Mouse (Mus musculus): Measurements from ENCODE around the gene Rab17. TPM values are rescaled to one million over a fixed set of nuclear protein-coding genes. Genes with fewer than 3 reads are reported as not detected.

The Rab17 gene
- polyA plus RNA-seq (2014; fragmentation: Illumina TruSeq; extraction: RNeasy Lipid Tissue Mini Kit (QIAGEN cat#74804)), result not detected

DNA sequence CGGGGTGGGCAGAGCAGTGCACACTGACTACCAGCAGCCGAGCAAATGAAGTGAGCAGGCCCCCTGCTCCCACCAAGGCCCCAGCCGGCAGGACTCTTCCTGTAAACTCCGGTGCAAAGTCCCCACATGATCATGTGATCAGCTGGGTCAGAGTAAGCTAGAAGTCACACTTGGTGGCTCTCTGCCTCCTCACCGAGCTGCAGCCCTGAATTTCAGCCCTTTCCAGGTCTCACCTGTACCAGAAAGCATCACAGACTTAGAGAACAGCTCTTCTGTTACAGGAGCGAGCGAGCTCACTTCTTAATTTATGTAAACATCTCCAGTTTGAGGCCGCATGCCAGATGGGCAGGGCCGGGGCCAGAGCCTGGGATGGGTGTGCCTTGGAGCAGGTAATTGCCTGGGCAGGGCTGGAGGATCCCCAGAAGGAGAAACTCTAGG is at the start of gene Rab17:
Gene Rab17, minus strand, starts transcription at position 315 of the 438 bp plus-strand sequence.

DNA sequence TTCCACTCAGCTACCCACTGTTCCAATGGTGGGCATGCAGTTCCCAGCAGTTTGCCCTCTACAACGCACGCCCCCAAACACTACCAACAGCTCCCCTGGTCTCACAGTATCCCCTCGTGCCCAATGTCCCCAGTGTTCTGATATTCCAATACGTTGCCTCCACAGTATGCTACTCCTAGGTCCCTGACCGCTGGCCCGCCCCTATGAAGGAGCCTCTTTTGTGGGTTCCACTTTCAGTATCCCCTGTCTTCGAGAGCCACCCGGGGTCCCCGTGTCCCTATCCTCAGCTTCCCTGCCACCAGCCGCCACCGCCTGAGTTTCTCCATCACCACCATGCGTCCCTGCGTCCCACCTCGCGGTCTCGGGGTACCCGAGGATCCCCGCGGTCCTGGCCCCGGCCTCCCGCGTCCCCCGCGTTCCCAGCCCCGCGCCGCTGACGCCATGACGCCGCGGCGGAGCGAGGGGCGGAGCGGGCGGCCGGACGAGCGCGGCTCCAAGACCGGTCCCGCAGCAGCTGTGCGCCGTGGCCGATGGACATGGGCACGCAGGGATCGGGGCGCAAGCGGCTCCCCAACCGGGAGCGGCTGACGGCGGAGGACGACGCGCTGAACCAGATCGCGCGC is 28.9 kb upstream of the Rab17 start, which contains the start of gene Lrrfip1:
Gene Lrrfip1, plus strand, starts transcription at position 470 of the 623 bp plus-strand sequence.

DNA sequence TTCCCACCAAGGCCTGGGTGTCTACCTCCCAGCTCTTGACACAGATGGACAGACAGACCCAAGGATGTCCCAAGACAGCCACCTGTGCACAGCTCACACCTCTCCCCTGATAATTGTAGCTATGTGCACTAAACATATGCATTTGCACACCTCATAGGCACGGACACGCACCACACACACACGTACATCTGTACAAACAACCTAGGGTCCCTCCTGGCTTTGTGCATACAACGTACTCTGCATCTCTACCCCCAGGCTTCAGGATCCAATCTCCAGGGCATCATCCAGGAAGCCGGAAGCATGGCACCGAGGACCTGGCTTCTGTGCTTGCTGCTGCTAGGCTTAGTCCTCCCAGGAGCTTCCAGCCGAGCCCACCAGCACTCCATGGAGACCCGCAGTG is 16.7 kb downstream of the Rab17 start, which contains the start of gene Prlh:
Gene Prlh, plus strand, starts transcription at position 301 of the 400 bp plus-strand sequence.

DNA sequence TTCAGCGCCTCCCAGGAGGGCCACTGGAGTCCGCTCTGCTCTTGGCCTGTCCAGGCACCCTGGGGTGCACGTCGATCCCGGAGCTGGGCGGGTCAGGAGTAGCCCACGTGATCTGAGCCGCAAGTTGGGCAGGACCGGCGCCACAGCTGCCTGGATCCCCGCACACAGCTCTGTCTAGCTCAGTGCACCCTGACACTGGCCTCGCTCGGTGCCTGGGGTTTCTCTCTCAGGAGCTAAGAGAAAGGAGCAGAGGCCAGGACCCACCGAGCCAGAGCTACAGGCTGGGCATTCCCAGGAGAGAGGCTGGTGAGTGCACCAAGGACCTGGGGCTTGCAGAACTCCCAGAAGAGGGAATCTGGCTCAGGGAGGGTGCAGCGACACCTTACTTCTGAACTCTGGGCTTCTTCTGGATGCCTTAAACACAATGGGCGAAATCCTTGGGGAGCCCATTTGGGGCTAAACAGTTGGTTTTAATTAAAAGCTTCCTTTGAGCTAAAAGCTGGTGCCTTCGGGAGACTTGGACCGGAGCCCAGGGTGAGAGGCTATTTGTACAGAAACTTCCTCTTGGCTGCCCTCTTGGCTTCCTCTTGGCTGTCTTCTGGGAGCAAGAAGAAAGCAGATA is 54.4 kb downstream of the Rab17 start, which contains the start of gene Mlph:
Gene Mlph, plus strand, starts transcription at position 138 of the 622 bp plus-strand sequence.

Other genes with a start within 250 kb of the Rab17 start
- 125 TPM for gene Col6a3, start 125.7 kb downstream of the Rab17 start, polyA plus RNA-seq (2014; fragmentation: Illumina TruSeq; extraction: RNeasy Lipid Tissue Mini Kit (QIAGEN cat#74804))
- gene Mlph, start 54.6 kb downstream of the Rab17 start, polyA plus RNA-seq (2014; fragmentation: Illumina TruSeq; extraction: RNeasy Lipid Tissue Mini Kit (QIAGEN cat#74804)), result 0.37 TPM
- not detected for gene Prlh, start 16.6 kb downstream of the Rab17 start, polyA plus RNA-seq (2014; fragmentation: Illumina TruSeq; extraction: RNeasy Lipid Tissue Mini Kit (QIAGEN cat#74804))
- gene Lrrfip1, start 29.1 kb upstream of the Rab17 start, polyA plus RNA-seq (2014; fragmentation: Illumina TruSeq; extraction: RNeasy Lipid Tissue Mini Kit (QIAGEN cat#74804)), result 41.2 TPM
- gene Rbm44, start 175.4 kb upstream of the Rab17 start, polyA plus RNA-seq (2014; fragmentation: Illumina TruSeq; extraction: RNeasy Lipid Tissue Mini Kit (QIAGEN cat#74804)), result 2.3 TPM
- 1.3 TPM for gene Ramp1, start 210.2 kb upstream of the Rab17 start, polyA plus RNA-seq (2014; fragmentation: Illumina TruSeq; extraction: RNeasy Lipid Tissue Mini Kit (QIAGEN cat#74804))

Data from ovary, adult 10 weeks (tissue).